Mouse (Mus musculus) cerebellum, adult 2 months (tissue): ENCODE measurements around the gene Creb3l1. TPM values are rescaled to one million over a fixed set of nuclear protein-coding genes. Genes with fewer than 3 reads are reported as not detected.

Experiments
- DNase-seq, 2 experiments: peaks; one replicate each; pipeline ENCODE4 v3.0.0; 2021
- H3K27ac ChIP-seq: fragments of 200-500 bp; 2 replicates; pipeline ENCODE4 v1.5.1; 2012; ENCODE audit warnings: low read length, control low read depth, inconsistent platforms; ENCODE audit not compliant: insufficient read depth
- H3K27me3 ChIP-seq: fragments of 200-500 bp; 2 replicates; pipeline ENCODE4 v1.6.1; 2012; ENCODE audit warnings: inconsistent platforms, mild to moderate bottlenecking, low read length, moderate library complexity; ENCODE audit not compliant: control insufficient read depth, insufficient read depth
- H3K4me1 ChIP-seq: fragments of 200-500 bp; 2 replicates; pipeline ENCODE4 v1.6.1; 2011; ENCODE audit warnings: low read length; ENCODE audit not compliant: control insufficient read depth, insufficient read depth
- H3K4me3 ChIP-seq: fragments of 200-500 bp; replicated peaks from 2 replicates; pipeline ENCODE3; 2011; ENCODE audit warnings: mild to moderate bottlenecking, low read depth, low read length, control low read depth; ENCODE audit not compliant: insufficient read depth
- CTCF ChIP-seq: fragments of 200-500 bp; IDR thresholded peaks from 2 replicates; pipeline ENCODE4 v1.5.1; 2011; ENCODE audit warnings: low read depth, mild to moderate bottlenecking, control low read depth, low read length, moderate library complexity, borderline replicate concordance; ENCODE audit not compliant: insufficient read depth
- POLR2A ChIP-seq: fragments of 200-500 bp; IDR thresholded peaks from 2 replicates; pipeline ENCODE4 v1.6.1; 2011; ENCODE audit warnings: low read length, control low read depth, borderline replicate concordance; ENCODE audit not compliant: insufficient read depth
- WGBS: fragments of 180-500 bp; shearing (Covaris S2); methylation state at CpG from one replicate; pipeline ENCODE4 v1.1.7; 2018; 5-methylcytosine and 5-hydroxymethylcytosine counted together
- polyA plus RNA-seq: library from polyadenylated mRNA; depleted of rRNA; stranded (reverse); fragments of >200 nt; gene quantifications from 2 replicates; pipeline ENCODE4 v1.2.3, GENCODE M21; 2012

Creb3l1 gene
- polyA plus RNA-seq, 1 experiment = 1.3 TPM

DNA sequence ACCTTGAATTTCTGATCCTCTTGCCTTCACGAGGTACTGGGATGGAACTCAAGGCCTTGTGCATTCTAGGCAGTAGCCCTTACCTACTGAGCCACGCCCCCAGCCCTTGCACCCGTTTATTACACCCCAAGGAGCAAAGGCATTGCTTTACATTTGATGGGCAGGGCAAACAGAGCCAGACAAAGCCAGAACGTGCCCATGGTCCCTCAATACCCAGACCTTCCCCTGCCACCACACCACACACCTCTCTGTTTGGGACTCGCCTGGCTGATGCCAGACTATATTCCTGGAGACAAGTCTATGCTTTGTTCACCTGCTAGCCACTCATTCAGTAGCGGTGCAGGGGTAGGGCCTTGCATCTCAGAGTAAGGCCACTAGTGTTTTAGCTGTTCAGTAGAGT lies 17.8 kb downstream of the Creb3l1 start:
- H3K4me3 ChIP-seq = no peak overlapping the region

GRCm38 (mm10) chr2:92004617-92005016 lies 19.7 kb downstream of the Creb3l1 start:
- no peaks in the 10 kb centered on the region for H3K4me1 ChIP-seq

More for the DNA sequence above, 17.8 kb downstream of the Creb3l1 start:
- Histone ChIP-seq H3K4me1 (no peaks in the 10 kb centered on the region), H3K27me3 (no peaks in the 10 kb centered on the region), H3K27ac (no peak overlapping the region)
- WGBS = 68% methylated on average over 6 of the region's 6 CpGs
- TF ChIP-seq CTCF (no peak), POLR2A (no peak)
- DNase-seq = no peak

GRCm38 (mm10) chr2:91997905-91998608 lies 26.2 kb downstream of the Creb3l1 start:
- 27% methylated on average over 16 of the region's 16 CpGs for WGBS
- H3K4me1 ChIP-seq = peaks cover 8% of the 10 kb centered on the region

More at GRCm38 (mm10) chr2:92004617-92005016, 19.7 kb downstream of the Creb3l1 start:
- Histone ChIP-seq H3K27ac (no peak overlapping the region), H3K27me3 (no peaks in the 10 kb centered on the region), H3K4me3 (no peak overlapping the region)
- WGBS = 88% methylated on average over 7 of the region's 7 CpGs
- DNase-seq = no peak
- no peak for TF ChIP-seq POLR2A
- no peak for TF ChIP-seq CTCF

DNA sequence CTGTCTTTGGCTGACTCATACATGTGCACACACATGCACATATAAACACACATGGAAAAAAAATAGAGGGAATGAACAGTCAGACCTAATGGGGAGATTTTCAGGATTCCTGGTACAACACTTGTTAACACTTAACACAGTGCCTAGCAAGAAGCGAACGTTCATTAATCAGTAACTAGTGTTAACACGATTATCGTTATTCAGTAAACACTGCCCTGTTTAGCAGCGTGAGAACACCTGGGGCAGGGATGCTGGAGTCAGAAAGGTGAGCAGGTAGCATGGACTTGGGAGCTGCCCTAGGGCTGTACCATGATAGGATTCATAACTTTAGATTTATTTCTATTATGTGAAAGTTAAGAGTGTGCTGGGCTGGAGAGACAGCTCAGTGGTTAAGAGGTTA lies 28.3 kb downstream of the Creb3l1 start:
- peaks cover 8% of the 10 kb centered on the region for H3K4me1 ChIP-seq
- no peak overlapping the region for H3K27ac ChIP-seq
- no peak for DNase-seq
- H3K27me3 ChIP-seq = no peaks in the 10 kb centered on the region
- TF ChIP-seq POLR2A = no peak
- TF ChIP-seq CTCF = no peak
- 92% methylated on average over 5 of the region's 5 CpGs for WGBS
- H3K4me3 ChIP-seq = no peak overlapping the region

More at GRCm38 (mm10) chr2:91997905-91998608, 26.2 kb downstream of the Creb3l1 start:
- Histone ChIP-seq H3K27me3 (no peaks in the 10 kb centered on the region), H3K27ac (no peak overlapping the region), H3K4me3 (no peak overlapping the region)
- no peak for DNase-seq
- TF ChIP-seq POLR2A = no peak
- no peak for TF ChIP-seq CTCF

- TF ChIP-seq POLR2A (no peak), CTCF (no peak)
- WGBS = 56% methylated on average over 3 of the region's 3 CpGs
- no peak overlapping the region for H3K4me3 ChIP-seq
These were observed 30.9 kb downstream of the Creb3l1 start for GRCm38 (mm10) chr2:91993409-91993808.

GRCm38 (mm10) chr2:91989750-91990149 lies 34.6 kb downstream of the Creb3l1 start:
- DNase-seq = no peak
- Histone ChIP-seq H3K4me3 (no peak overlapping the region), H3K4me1 (no peaks in the 10 kb centered on the region), H3K27me3 (no peaks in the 10 kb centered on the region), H3K27ac (no peak overlapping the region)
- TF ChIP-seq POLR2A = no peak
- peak; percentile 32; the same call in 1 of the 2 replicates for TF ChIP-seq CTCF

More at GRCm38 (mm10) chr2:91993409-91993808, 30.9 kb downstream of the Creb3l1 start:
- DNase-seq = no peak
- H3K27me3 ChIP-seq = no peaks in the 10 kb centered on the region
- no peak overlapping the region for H3K27ac ChIP-seq
- peaks cover 8% of the 10 kb centered on the region for H3K4me1 ChIP-seq

- peak; percentile 77 to 92 for DNase-seq
- H3K4me3 ChIP-seq = no peak overlapping the region
- no peaks in the 10 kb centered on the region for H3K4me1 ChIP-seq
- WGBS = 5% methylated on average over 3 of the region's 3 CpGs
- peak; percentile 90 for TF ChIP-seq CTCF
- TF ChIP-seq POLR2A = no peak
- H3K27ac ChIP-seq = no peak overlapping the region
- no peaks in the 10 kb centered on the region for H3K27me3 ChIP-seq
These were observed 36.8 kb downstream of the Creb3l1 start for GRCm38 (mm10) chr2:91987542-91987941.

DNA sequence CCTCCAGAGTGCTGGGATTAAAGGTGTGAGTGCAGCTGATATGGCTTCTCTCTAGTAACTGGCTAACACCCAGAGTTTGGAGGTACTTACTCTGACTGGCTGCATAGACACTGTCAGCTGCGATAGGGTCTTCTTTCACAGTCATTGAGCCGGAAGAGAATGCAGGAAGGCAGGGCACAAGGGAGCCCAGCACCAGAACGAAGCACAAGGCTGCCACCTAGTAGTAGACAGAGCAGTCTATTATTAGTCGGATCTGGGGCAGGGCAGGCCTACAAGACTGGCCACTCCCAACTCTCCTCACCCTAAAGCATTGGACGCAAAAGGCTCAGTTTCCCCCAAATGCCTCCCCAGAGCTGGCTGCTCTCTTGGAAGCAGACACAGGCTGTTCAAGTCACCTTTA lies 38.2 kb downstream of the Creb3l1 start:
- H3K27me3 ChIP-seq = no peaks in the 10 kb centered on the region
- H3K27ac ChIP-seq = no peak overlapping the region
- H3K4me1 ChIP-seq = no peaks in the 10 kb centered on the region
- peak in 1 of 2 experiments; percentile 62 for DNase-seq
- H3K4me3 ChIP-seq = no peak overlapping the region
- TF ChIP-seq POLR2A (no peak), CTCF (peak; percentile 63)
- WGBS = 17% methylated on average over 5 of the region's 5 CpGs
